Mouse (Mus musculus): ENCODE data around the gene Golga3.

The Golga3 gene

DNA sequence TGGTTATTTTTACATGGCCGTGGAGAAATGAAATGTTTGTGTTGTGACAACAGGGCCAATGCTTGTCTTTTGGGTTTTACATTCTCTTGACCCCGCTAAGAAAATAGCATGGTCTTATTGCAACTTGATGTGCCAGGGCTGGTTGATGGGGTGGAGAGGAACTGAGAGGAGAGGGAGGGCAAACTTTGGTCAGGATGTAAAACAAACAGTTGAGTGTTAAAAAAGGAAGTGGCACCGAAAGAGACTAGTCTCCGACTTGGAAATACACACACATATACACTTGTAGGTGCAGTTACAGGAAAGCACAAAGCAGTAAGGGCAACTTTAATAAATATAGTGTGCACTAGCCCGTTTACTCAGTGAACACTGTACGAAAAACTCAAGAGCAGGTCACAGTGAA, 55.8 kb downstream of the Golga3 start:
- DNase-seq: no peak

DNA sequence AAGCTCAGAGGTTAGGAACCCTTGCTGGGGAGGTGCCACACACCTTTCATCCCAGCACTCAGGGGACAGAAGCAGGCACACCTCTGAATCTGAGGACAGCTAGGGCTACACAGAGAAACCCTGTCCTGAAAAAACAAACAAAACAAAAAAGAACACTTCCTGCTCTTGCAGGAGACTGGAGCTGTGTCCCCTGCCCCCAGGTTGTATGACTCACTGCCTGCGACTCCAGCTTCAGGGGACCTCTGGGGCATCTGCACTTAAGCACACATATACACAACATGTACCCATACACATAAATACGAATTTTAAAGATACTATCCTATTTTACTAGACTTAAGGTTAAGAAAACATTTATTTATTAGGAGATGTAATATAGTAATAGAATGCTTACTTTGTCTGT, 67.6 kb downstream of the Golga3 start:
- no peak for DNase-seq

DNA sequence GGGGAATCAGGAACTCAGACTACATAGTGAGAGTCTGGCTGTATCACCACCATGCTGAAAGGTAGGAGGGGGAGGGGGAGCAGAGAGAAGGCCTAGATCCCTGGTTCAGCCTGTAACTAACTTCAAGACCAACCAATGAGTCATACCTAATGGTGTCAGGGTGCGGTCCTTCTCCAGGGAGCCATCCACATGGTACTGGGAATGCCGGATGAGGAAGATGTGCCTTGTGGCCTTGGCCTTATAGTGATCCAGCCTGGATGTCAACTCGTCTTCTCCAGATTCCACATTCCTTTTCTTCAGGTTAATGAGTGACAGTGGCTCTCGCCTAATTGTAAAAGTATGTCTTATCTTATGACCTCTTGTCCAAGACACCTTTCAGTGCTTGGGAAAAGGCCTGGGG, 90.4 kb downstream of the Golga3 start:
- no peak for DNase-seq

DNA sequence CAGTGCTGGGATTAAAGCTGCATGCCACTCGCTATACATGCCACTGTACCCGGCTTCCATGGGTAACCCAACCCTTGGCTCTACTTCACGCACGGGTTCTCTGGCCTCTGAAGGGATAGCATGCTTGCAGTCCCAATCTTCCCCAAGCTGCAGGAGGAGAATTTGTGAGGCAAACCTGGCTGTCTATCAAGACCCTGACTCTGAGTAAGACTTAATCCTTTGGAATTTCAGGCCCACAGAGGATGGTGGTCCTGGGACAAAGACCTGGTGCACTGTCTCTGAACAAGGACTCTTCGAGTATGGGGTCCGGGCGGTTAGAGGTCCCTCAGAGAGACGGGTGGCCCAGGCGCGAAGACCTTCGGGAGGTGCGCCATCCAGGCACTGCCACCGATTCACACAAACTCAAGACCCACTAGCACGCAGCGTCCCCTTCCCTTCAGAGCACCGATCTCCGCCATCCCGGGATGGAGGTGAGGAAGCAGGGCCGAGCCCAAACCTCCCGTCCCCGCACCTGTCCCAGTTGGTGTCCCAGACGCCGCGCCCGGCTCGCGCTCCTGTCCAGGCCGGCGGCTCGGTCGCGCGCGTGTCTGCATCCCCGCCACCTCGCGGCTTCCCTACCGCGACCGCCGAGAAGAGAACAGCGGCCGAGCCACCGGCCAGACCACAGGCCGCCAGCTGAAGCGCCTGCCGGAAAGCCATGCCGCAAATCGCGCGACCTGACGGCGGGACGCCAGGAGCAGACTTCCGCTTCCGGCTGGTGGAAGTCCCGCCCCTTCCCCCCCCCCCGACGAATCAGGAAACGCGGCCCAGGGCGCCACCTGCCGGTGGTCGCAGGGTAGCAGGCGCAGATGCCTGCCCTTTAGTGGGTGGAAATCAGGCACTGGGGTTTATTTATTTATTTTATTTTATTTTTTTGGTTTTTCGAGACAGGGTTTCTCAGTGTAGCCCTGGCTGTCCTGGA, 92.9 kb downstream of the Golga3 start, which contains the start of gene Pgam5:
Gene Pgam5 (minus strand): TSS at position 773 of the 961 bp plus-strand sequence.
- DNase-seq: peak; percentile 90

DNA sequence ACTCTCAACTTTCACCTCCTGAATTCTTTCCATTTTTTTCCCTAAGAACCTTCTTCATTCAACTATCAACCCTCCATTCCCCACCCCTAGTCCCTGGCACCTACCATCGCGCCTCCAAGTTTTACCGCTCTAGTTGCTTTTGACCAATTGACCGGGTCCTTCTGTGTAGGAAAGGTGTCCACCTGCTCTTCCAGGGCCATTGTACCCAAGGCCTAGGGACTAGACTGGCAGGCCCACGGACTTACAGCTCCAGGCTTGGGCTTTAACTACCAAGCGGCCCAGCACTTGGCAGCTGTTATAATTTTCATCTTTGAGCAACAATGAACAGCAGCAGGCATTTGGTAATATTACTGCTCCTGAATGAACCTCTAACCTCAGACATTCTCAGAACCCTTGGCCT, 93.7 kb downstream of the Golga3 start:
- no peak for DNase-seq

DNA sequence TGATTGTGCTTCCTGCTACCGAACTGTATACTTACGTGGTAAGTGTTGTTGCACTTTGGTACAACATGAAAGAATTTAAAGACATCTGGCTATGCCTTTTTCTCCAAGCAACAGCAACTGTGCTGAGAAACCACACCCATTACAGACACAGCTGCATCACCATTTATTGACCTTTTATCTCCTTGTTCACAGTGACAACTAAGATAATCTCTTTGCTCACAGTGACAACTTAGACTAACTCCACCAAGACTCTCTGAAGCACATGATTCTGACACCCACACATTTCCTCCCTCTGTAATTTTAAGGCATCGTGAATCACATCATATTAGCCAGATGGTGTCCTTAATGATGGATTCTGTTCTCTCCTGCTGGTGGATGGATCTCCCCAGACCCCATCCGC, 97.6 kb downstream of the Golga3 start:
- no peak for DNase-seq

DNA sequence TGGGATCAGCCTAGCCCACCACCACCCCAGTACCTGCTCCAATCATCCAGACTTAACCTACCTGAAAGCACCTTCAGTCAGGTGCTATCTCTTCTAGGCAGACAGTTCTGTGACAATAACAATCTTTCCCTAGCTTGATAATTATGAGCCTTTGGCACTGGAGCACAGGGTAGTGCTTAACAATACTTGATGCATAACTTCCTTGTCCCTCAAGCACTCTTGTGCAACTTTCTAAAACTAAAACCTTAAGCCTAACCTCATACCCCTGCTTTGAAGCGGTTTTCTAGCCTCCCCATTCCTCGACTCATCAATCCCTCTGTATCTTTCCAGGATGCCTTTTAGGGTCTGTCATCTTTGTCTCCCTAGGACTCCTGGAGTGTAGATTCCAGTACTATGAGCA, 98.3 kb downstream of the Golga3 start:
- DNase-seq: no peak

Measured in kidney, adult 18-20 months (tissue).